Mouse (Mus musculus) hindbrain, postnatal 0 days (tissue): Measurements from ENCODE around the gene Nrp1. TPM values are rescaled to one million over a fixed set of nuclear protein-coding genes. Genes with fewer than 3 reads are reported as not detected.

Experiments used
- ATAC-seq: fragments of 200-750 bp; cut with Nextera tagmentation; 2 replicates; pipeline ENCODE4 v1.8.0; 2017; ENCODE audit warnings: mild to moderate bottlenecking, moderate TSS enrichment, moderate library complexity
- DNase-seq: peaks from one replicate; pipeline ENCODE4 v3.0.0-alpha.2; 2015; ENCODE audit warnings: low spot score
- H3K27ac ChIP-seq: fragments of 300-500 bp; sonication (generic); 2 replicates; pipeline ENCODE4 v1.5.1; 2014; ENCODE audit warnings: mild to moderate bottlenecking
- H3K27me3 ChIP-seq: fragments of 300-500 bp; sonication (generic); 2 replicates; pipeline ENCODE4 v1.6.1; 2014; ENCODE audit warnings: low read length, mixed read lengths; ENCODE audit not compliant: insufficient read depth
- H3K36me3 ChIP-seq: fragments of 300-500 bp; sonication (generic); 2 replicates; pipeline ENCODE4 v1.6.1; 2014; ENCODE audit warnings: low read length, mixed read lengths; ENCODE audit not compliant: insufficient read depth
- H3K4me1 ChIP-seq: fragments of 300-500 bp; sonication (generic); 2 replicates; pipeline ENCODE4 v1.6.1; 2014; ENCODE audit warnings: antibody characterized with exemption, low read length, mixed read lengths; ENCODE audit not compliant: insufficient read depth
- H3K4me2 ChIP-seq: fragments of 300-500 bp; sonication (generic); 2 replicates; pipeline ENCODE4 v1.6.1; 2014; ENCODE audit warnings: low read depth, mild to moderate bottlenecking, low read length, moderate library complexity, mixed read lengths
- H3K4me3 ChIP-seq: fragments of 300-500 bp; sonication (generic); 2 replicates; pipeline ENCODE4 v1.5.1; 2014; ENCODE audit warnings: low read length
- H3K9ac ChIP-seq: fragments of 300-500 bp; sonication (generic); replicated peaks from 2 replicates; pipeline ENCODE4 v1.6.1; 2014; ENCODE audit warnings: mild to moderate bottlenecking, low read length, moderate library complexity, mixed read lengths
- H3K9me3 ChIP-seq: fragments of 300-500 bp; sonication (generic); 2 replicates; pipeline ENCODE4 v1.6.1; 2016; ENCODE audit warnings: low read length, mixed read lengths
- CTCF ChIP-seq: IDR thresholded peaks from 2 replicates; pipeline ENCODE4 v1.5.1; 2016; ENCODE audit warnings: antibody characterized with exemption, control low read depth, low read depth
- WGBS: fragments of 180-500 bp; shearing (Covaris S2); extraction: QIAGEN DNeasy Blood & Tissue Kit; methylation state at CpG from one replicate; pipeline ENCODE4 v1.1.7; 2014; 5-methylcytosine and 5-hydroxymethylcytosine counted together
- polyA plus RNA-seq: library from polyadenylated mRNA; unstranded; fragments of >200 nt; fragmentation: Nextera tagmentation; extraction: Ambion mirVana; gene quantifications from 2 replicates; pipeline ENCODE4 v1.2.1, GENCODE M21; 2015
- total RNA-seq: library from RNA; depleted of rRNA; stranded (reverse); fragments of >200 nt; gene quantifications from 2 replicates; pipeline ENCODE4 v1.2.3, GENCODE M21; 2014

The Nrp1 gene
- total and polyA plus RNA-seq, 2 experiments from 2014 or later = 44.3 to 51.0 TPM

GRCm38 (mm10) chr8:128415730-128416684 is 57.6 kb downstream of the Nrp1 start:
- DNase-seq (peak; percentile 57), ATAC-seq (peak; percentile 51)
- Histone ChIP-seq H3K4me3 (no peak overlapping the region), H3K27me3 (no peaks in the 10 kb centered on the region), H3K36me3 (no peaks in the 10 kb centered on the region), H3K4me2 (no peak overlapping the region), H3K9me3 (no peaks in the 10 kb centered on the region), H3K9ac (no peak overlapping the region), H3K27ac (peak overlapping the region; percentile 45; the same call in 1 of the 2 replicates), H3K4me1 (peaks cover 3% of the 10 kb centered on the region; the same call in 1 of the 2 replicates)
- 28% methylated on average over 4 of the region's 4 CpGs for WGBS
- TF ChIP-seq CTCF = no peak

- no peak for DNase-seq
- no peak overlapping the region for H3K4me2 ChIP-seq
- WGBS = 60% methylated on average over 2 of the region's 2 CpGs
These were observed 58.5 kb downstream of the Nrp1 start for GRCm38 (mm10) chr8:128416896-128417295.

GRCm38 (mm10) chr8:128417956-128418796 is 59.8 kb downstream of the Nrp1 start:
- H3K4me1 ChIP-seq = peaks cover 3% of the 10 kb centered on the region; the same call in 1 of the 2 replicates
- TF ChIP-seq CTCF = no peak
- DNase-seq (no peak), ATAC-seq (no peak)
- no peak overlapping the region for H3K4me3 ChIP-seq
- H3K36me3 ChIP-seq = no peaks in the 10 kb centered on the region
- H3K9ac ChIP-seq = no peak overlapping the region
- no peaks in the 10 kb centered on the region for H3K27me3 ChIP-seq
- 58% methylated on average over 10 of the region's 10 CpGs for WGBS
- no peaks in the 10 kb centered on the region for H3K9me3 ChIP-seq
- 0 out of 2 replicates have a peak overlapping the region, but pooled peaks have one; percentile 7 for H3K27ac ChIP-seq
- no peak overlapping the region for H3K4me2 ChIP-seq

More at GRCm38 (mm10) chr8:128416896-128417295, 58.5 kb downstream of the Nrp1 start:
- no peak for TF ChIP-seq CTCF
- ATAC-seq = no peak
- Histone ChIP-seq H3K4me1 (peaks cover 3% of the 10 kb centered on the region; the same call in 1 of the 2 replicates), H3K36me3 (no peaks in the 10 kb centered on the region), H3K27me3 (no peaks in the 10 kb centered on the region), H3K9me3 (no peaks in the 10 kb centered on the region), H3K9ac (no peak overlapping the region), H3K4me3 (no peak overlapping the region), H3K27ac (peak overlapping the region; percentile 45; the same call in 1 of the 2 replicates)

- H3K9ac ChIP-seq = no peak overlapping the region
- no peak overlapping the region for H3K4me2 ChIP-seq
- H3K27ac ChIP-seq = no peak overlapping the region
- peaks cover 3% of the 10 kb centered on the region; the same call in 1 of the 2 replicates for H3K4me1 ChIP-seq
- H3K27me3 ChIP-seq = no peaks in the 10 kb centered on the region
- TF ChIP-seq CTCF = no peak
- no peaks in the 10 kb centered on the region for H3K36me3 ChIP-seq
- no peak for DNase-seq
- H3K4me3 ChIP-seq = no peak overlapping the region
- H3K9me3 ChIP-seq = no peaks in the 10 kb centered on the region
- no peak for ATAC-seq
These were observed 61.6 kb downstream of the Nrp1 start for GRCm38 (mm10) chr8:128419984-128420383.

DNA sequence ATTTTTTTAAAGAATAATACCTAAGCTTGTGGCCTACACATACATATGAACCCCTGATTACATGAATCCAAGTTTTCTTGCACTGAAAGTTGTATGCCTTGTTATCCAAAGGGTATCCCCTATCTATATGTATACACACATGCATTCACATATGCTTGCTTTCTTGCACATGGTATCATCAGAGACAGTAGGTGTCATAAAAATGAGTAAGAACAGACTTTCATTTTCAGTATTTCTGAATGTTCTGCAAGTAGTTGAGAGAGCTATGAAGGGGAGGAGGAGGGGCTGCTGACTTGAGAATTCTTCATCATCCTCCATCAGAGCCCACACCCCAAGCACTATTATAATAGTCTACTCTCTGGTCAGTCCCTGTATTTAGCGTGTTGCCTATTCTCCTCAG is 62.0 kb downstream of the Nrp1 start:
- no peaks in the 10 kb centered on the region for H3K9me3 ChIP-seq
- peaks cover 3% of the 10 kb centered on the region; the same call in 1 of the 2 replicates for H3K4me1 ChIP-seq
- whole genome bisulfite sequencing = 96% methylated on average over 1 of the region's 1 CpGs
- no peak overlapping the region for H3K27ac ChIP-seq
- no peak overlapping the region for H3K4me2 ChIP-seq
- no peaks in the 10 kb centered on the region for H3K27me3 ChIP-seq
- TF ChIP-seq CTCF = no peak
- no peaks in the 10 kb centered on the region for H3K36me3 ChIP-seq
- ATAC-seq (no peak), DNase-seq (no peak)
- H3K9ac ChIP-seq = no peak overlapping the region
- no peak overlapping the region for H3K4me3 ChIP-seq

DNA sequence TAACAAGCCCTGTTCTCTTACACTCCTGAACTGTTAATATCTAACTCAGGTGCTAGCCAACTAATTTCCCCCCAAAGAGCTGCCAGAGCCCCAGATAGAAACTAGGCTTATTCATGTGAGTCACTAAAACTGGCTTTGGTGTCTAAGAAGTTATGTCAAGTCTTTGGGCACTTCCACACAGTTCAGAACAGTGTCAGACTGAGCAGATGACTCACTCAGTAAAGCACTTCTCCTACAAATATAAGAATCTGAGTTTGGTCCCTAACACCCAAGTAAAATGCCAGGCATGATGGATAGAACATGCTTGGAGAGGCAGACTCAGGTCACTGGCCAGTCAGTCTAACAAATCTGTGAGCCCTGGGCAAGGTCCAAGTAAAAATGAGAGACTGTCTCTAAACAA is 65.4 kb downstream of the Nrp1 start:
- Histone ChIP-seq H3K27ac (no peak overlapping the region), H3K4me1 (no peaks in the 10 kb centered on the region), H3K36me3 (no peaks in the 10 kb centered on the region; the same call in 1 of the 2 replicates), H3K9me3 (no peaks in the 10 kb centered on the region), H3K27me3 (no peaks in the 10 kb centered on the region), H3K9ac (no peak overlapping the region), H3K4me2 (no peak overlapping the region), H3K4me3 (no peak overlapping the region)
- DNase-seq (no peak), ATAC-seq (no peak)
- TF ChIP-seq CTCF = no peak
